Mouse (Mus musculus) ES-E14 (cell line): ENCODE data around the gene Hist2h4. TPM values are rescaled to one million over a fixed set of nuclear protein-coding genes. Genes with fewer than 3 reads are reported as not detected.

ENCODE experiments used
- DNase-seq: peaks from one replicate; pipeline ENCODE4 v3.0.0-alpha.2; 2013; ENCODE audit warnings: low read depth, low spot score
- H3K27ac ChIP-seq: 2 replicates; pipeline ENCODE4 v1.5.1; 2012; ENCODE audit warnings: low read depth, mild to moderate bottlenecking, low read length, moderate library complexity, mixed read lengths; ENCODE audit not compliant: poor library complexity, insufficient read depth, severe bottlenecking
- H3K36me3 ChIP-seq: 2 replicates; pipeline ENCODE4 v1.6.1; 2012; ENCODE audit warnings: mild to moderate bottlenecking, low read length, moderate library complexity, mixed read lengths; ENCODE audit not compliant: control insufficient read depth, poor library complexity, insufficient read depth, severe bottlenecking
- H3K4me1 ChIP-seq, 2 experiments: fragments of 150-350 bp in 1 of 2; sonication (generic) in 1 of 2; 2 replicates each; pipeline ENCODE4 v1.6.1; 2012; ENCODE audit warnings: low read length in 2 of 2, mild to moderate bottlenecking in 1 of 2, mixed read lengths in 1 of 2; ENCODE audit not compliant: control insufficient read depth in 2 of 2, insufficient read depth in 2 of 2, poor library complexity in 1 of 2
- H3K4me3 ChIP-seq, 2 experiments: fragments of 150-350 bp in 1 of 2; sonication (generic) in 1 of 2; 2 replicates each; pipeline ENCODE4 v1.5.1; 2012; ENCODE audit warnings: low read length in 2 of 2, low read depth in 1 of 2, mild to moderate bottlenecking in 1 of 2, mixed read lengths in 1 of 2; ENCODE audit not compliant: insufficient read depth in 1 of 2, poor library complexity in 1 of 2, severe bottlenecking in 1 of 2
- H3K9ac ChIP-seq: 2 replicates; pipeline ENCODE4 v1.6.1; 2012; ENCODE audit warnings: low read depth, mild to moderate bottlenecking, low read length, mixed read lengths; ENCODE audit not compliant: poor library complexity, insufficient read depth, severe bottlenecking
- H3K9me3 ChIP-seq: fragments of 150-350 bp; sonication (generic); 2 replicates; pipeline ENCODE4 v1.6.1; 2012; ENCODE audit warnings: low read depth, mild to moderate bottlenecking, low read length; ENCODE audit not compliant: control insufficient read depth, insufficient read depth
- CHD2 ChIP-seq: IDR thresholded peaks from 2 replicates; pipeline ENCODE4 v1.6.1; 2014; ENCODE audit warnings: mild to moderate bottlenecking, low read depth, low read length, inconsistent platforms
- HCFC1 ChIP-seq: IDR thresholded peaks from 2 replicates; pipeline ENCODE4 v1.6.1; 2012; ENCODE audit warnings: low read length, inconsistent platforms, borderline replicate concordance; ENCODE audit not compliant: insufficient read depth
- MAFK ChIP-seq: IDR thresholded peaks from 2 replicates; pipeline ENCODE4 v1.6.1; 2014; ENCODE audit warnings: mild to moderate bottlenecking, low read depth, low read length, inconsistent platforms; ENCODE audit not compliant: insufficient read depth
- ZC3H11A ChIP-seq: IDR thresholded peaks from 2 replicates; pipeline ENCODE4 v1.6.1; 2012; ENCODE audit warnings: low read depth, mild to moderate bottlenecking, inconsistent platforms, low read length, borderline replicate concordance
- ZNF384 ChIP-seq: IDR thresholded peaks from 2 replicates; pipeline ENCODE4 v1.6.1; 2012; ENCODE audit warnings: low read depth, low read length, inconsistent platforms
- in situ Hi-C, 2 experiments: fragments of 600-800 bp; cut with MboI; formaldehyde crosslinking; loops; one replicate each; pipeline ENCODE4 v1.15.1; 2025; ENCODE audit warnings: low sequenced_read_pairs in 2 of 2, inconsistent platforms in 1 of 2; ENCODE audit not compliant: unreplicated experiment in 2 of 2
- total RNA-seq: library from RNA; depleted of rRNA; stranded (reverse); fragments of 300-350 nt; gene quantifications from 2 replicates; pipeline ENCODE4 v1.2.3, GENCODE M21; 2012

Gene Hist2h4
- total RNA-seq, 1 experiment = 46.0 TPM

DNA sequence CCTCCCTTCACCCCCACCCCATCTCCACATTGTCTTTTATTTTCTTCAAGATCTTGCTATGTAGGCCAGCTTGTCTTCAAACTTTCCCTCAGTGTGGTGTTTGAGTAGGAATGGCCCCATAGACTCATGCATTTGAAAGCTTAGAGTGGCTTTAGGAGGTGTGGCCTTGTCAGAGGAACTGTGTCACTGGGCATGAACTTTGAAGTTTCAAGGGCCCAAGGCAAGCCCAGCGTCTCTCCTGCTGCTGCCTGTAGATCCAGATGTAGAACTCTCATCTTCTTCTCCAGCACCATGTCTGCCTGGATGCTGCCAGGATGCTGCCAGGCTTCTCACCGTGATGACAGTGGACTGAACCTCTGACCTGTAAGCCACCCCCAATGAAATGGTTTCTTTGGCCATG lies 34.3 kb downstream of the Hist2h4 start:
- Histone ChIP-seq H3K9ac (no peak overlapping the region), H3K4me3 (no peak overlapping the region), H3K27ac (no peak overlapping the region), H3K36me3 (no peaks in the 10 kb centered on the region), H3K4me1 (peaks cover 0 to 9% of the 10 kb centered on the region in 2 experiments; a peak in 1 of 4 replicates), H3K9me3 (no peaks in the 10 kb centered on the region)
- DNase-seq = no peak
- in situ Hi-C loops = no loop called here
- TF ChIP-seq MAFK = no peak
- no peak for TF ChIP-seq ZC3H11A
- no peak for TF ChIP-seq ZNF384
- TF ChIP-seq CHD2 = no peak
- TF ChIP-seq HCFC1 = no peak

- Histone ChIP-seq H3K36me3 (no peaks in the 10 kb centered on the region), H3K4me1 (peaks cover 0 to 9% of the 10 kb centered on the region in 2 experiments; a peak in 2 of 4 replicates), H3K9me3 (no peaks in the 10 kb centered on the region), H3K27ac (peak overlapping the region; percentile 47; the same call in 1 of the 2 replicates), H3K4me3 (no peak overlapping the region), H3K9ac (no peak overlapping the region)
- no peak for DNase-seq
- in situ Hi-C loops = no loop called here
- no peak for TF ChIP-seq CHD2
- no peak for TF ChIP-seq HCFC1
These were observed 36.1 kb downstream of the Hist2h4 start for GRCm38 (mm10) chr3:96226695-96227648.

GRCm38 (mm10) chr3:96225421-96225820 lies 37.7 kb downstream of the Hist2h4 start:
- H3K27ac ChIP-seq = no peak overlapping the region
- H3K4me3 ChIP-seq = no peak overlapping the region
- H3K4me1 ChIP-seq = peaks cover 0 to 11% of the 10 kb centered on the region in 2 experiments; a peak in 2 of 4 replicates
- H3K9me3 ChIP-seq = no peaks in the 10 kb centered on the region
- no peak for TF ChIP-seq HCFC1
- TF ChIP-seq ZNF384 = no peak
- no peak for TF ChIP-seq CHD2
- no peak for TF ChIP-seq ZC3H11A
- TF ChIP-seq MAFK = no peak
- in situ Hi-C loops = no loop called here
- H3K9ac ChIP-seq = no peak overlapping the region
- H3K36me3 ChIP-seq = no peaks in the 10 kb centered on the region
- no peak for DNase-seq

DNA sequence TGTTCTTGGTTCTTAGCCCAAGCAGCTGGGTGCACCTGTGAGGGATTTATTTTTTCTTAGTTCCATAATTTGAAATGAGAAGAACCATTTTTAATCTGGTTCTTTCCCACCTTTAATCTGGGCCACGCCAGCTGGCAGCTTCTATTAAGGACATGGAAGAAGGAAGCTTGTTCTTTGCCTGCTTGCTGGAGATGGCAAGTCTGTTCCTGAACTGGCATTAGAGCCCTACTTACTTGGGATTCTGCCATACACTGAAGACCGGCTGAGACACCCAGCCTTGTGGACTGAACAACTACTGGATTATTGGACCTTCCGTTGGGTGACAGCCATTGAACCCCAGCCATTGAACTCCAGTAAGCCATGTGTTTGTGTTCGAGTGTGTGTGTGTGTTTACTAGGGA lies 40.3 kb downstream of the Hist2h4 start:
- H3K4me1 ChIP-seq = peaks cover 0 to 11% of the 10 kb centered on the region in 2 experiments; a peak in 2 of 4 replicates
- in situ Hi-C loops = no loop called here
- H3K27ac ChIP-seq = no peak overlapping the region
- no peak for DNase-seq
- no peaks in the 10 kb centered on the region for H3K36me3 ChIP-seq
- no peak overlapping the region for H3K9ac ChIP-seq
- H3K4me3 ChIP-seq = no peak overlapping the region
- TF ChIP-seq ZC3H11A (no peak), HCFC1 (no peak), ZNF384 (no peak), CHD2 (no peak), MAFK (no peak)
- no peaks in the 10 kb centered on the region for H3K9me3 ChIP-seq

DNA sequence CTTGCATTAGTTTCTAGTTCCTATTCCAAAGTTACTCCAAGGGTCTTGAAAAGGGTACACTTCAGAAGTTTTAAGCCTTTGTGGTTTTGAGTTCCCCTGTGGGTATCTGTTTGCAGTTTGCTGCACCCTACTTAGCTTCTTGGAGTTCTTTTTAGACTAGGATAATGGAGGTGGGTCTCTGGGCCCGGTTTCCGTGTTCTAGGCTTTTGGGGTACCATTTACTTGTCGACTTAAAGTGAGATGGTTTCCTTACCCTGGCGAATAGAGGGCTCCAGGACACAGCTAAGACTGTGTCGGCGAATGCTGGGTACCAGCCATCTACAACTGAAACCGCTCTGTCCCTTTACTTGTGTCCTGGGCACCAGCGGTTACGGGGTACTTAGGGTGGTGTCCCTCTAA lies 41.5 kb downstream of the Hist2h4 start:
- peak overlapping the region; percentile 61 for H3K9ac ChIP-seq
- DNase-seq = no peak
- TF ChIP-seq HCFC1 = no peak
- TF ChIP-seq CHD2 = no peak
- TF ChIP-seq ZC3H11A = no peak
- TF ChIP-seq MAFK = no peak
- no peak for TF ChIP-seq ZNF384
- H3K4me1 ChIP-seq = peaks cover 0 to 7% of the 10 kb centered on the region in 2 experiments; a peak in 2 of 4 replicates
- H3K4me3 ChIP-seq = peak overlapping the region; percentile 55 to 75
- H3K27ac ChIP-seq = peak overlapping the region; percentile 20; the same call in 1 of the 2 replicates
- no peaks in the 10 kb centered on the region for H3K9me3 ChIP-seq
- no peaks in the 10 kb centered on the region for H3K36me3 ChIP-seq
- in situ Hi-C loops = no loop called here
